Mouse (Mus musculus): Measurements from ENCODE around the gene Adam20. TPM values are rescaled to one million over a fixed set of nuclear protein-coding genes. Genes with fewer than 3 reads are reported as not detected.

The Adam20 gene
- not detected in 2 replicates for polyA plus RNA-seq (2012; rRNA removed)

DNA sequence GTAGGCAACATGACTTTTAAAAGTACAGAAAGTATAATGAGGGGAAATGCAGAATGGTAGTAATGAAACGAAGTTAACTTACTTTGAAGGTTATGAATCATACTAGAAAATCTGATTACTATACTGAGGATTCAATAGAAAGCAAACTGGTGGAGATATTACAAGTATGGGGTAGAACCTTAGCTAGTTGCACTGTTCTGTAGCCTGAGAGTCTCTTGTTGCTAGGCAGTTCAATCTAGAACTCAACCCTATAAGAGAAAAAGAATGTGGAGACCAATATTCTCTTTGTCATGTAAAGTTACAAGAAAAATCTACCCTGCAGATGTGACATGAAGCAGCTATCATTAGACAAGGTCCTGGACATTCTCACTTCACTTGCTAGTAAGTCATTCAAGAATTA, at the start of gene Adam20:
Gene Adam20 (plus strand): TSS at position 301 of the 400 bp plus-strand sequence.

GRCm38 (mm10) chr8:40751908-40752307, 41.2 kb upstream of the Adam20 start, which contains the start of gene Adam25:
Adam25 (plus strand) TSS chr8:40752208.

Other genes with a start within 250 kb of the Adam20 start
- gene Adam24, start 118.2 kb upstream of the Adam20 start, polyA plus RNA-seq (2012; rRNA removed), result not detected in 2 replicates
- not detected in 2 replicates for gene Adam25, start 41.1 kb upstream of the Adam20 start, polyA plus RNA-seq (2012; rRNA removed)
- not detected in 2 replicates for gene Adam39, start 29.7 kb downstream of the Adam20 start, polyA plus RNA-seq (2012; rRNA removed)